Mouse (Mus musculus): ENCODE data around the gene Pcid2. TPM values are rescaled to one million over a fixed set of nuclear protein-coding genes. Genes with fewer than 3 reads are reported as not detected.
"Not testable (repeated sequence)": the region's sequence is repeated elsewhere in the genome, so short reads cannot be mapped to it uniquely, and the experiment has no call there.

Gene Pcid2
- polyA plus RNA-seq, 2 experiments: 10.9 to 12.3 TPM

- ATAC-seq (ENCODE audit: insufficient read depth) (peak; percentile 49), DNase-seq (ENCODE audit: low read depth in 3 of 3, low spot score in 3 of 3) (peak; percentile 76 to 82 (median 79))
- H3K27ac ChIP-seq: peak overlapping the region; percentile 92
- peak overlapping the region; percentile 96 for H3K4me2 ChIP-seq (ENCODE audit: low read depth)
- H3K9ac ChIP-seq (replicated peaks): peak overlapping the region; percentile 89
- no peaks in the 10 kb centered on the region for H3K27me3 ChIP-seq (ENCODE audit: control insufficient read depth, insufficient read depth, low read length)
- H3K9me3 ChIP-seq (ENCODE audit: control insufficient read depth, low read length): no peaks in the 10 kb centered on the region
- WGBS (ENCODE audit: insufficient replicate concordance): under 1% methylated on average over 45 of the region's 45 CpGs
- H3K4me3 ChIP-seq (ENCODE audit: insufficient read depth in 1 of 2, low read depth in 2 of 2, low read length in 2 of 2): peak overlapping the region; percentile 88 to 95
- H3K36me3 ChIP-seq (replicated peaks; ENCODE audit: control insufficient read depth, insufficient read depth, low read depth): peaks cover 2% of the 10 kb centered on the region; the same call in 1 of the 2 replicates
- peaks cover 25 to 31% of the 10 kb centered on the region in 2 experiments for H3K4me1 ChIP-seq (replicated peaks; ENCODE audit: control insufficient read depth in 2 of 2, insufficient read depth in 2 of 2, low read length in 1 of 2)
- TF ChIP-seq EP300 (IDR thresholded peaks at IDR 0.05; ENCODE audit: low read depth) (no peak), CTCF (IDR thresholded peaks at IDR 0.05; ENCODE audit: low read depth) (no peak)
These were observed 570 bp downstream of the Pcid2 start for GRCm38 (mm10) chr8:13104691-13105086.

DNA sequence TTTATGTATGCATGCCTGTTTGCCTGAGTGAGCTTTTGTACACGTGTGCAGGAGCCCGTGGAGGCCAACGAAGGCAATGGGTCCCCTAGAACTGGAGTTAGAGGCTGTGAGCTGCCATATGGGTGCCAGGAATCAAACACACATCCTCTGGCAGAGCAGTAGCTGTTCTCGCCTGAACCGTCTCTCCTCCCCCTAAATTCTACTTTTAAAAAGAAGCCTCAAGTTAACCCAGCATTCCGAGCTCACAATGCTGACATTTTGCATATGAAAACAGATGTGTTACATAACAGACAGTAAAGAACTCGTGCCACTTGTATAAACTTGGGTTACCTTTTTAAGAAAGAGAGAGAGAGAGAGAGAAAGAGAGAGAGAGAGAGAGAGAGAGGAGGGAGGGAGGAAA is 27.7 kb downstream of the Pcid2 start:
- H3K4me3 ChIP-seq (ENCODE audit: insufficient read depth in 1 of 2, low read depth in 2 of 2, low read length in 2 of 2): no peak overlapping the region
- H3K9me3 ChIP-seq (ENCODE audit: control insufficient read depth, low read length): no peaks in the 10 kb centered on the region
- no peak for ATAC-seq (ENCODE audit: insufficient read depth)
- H3K4me2 ChIP-seq (ENCODE audit: low read depth): no peak overlapping the region
- WGBS (ENCODE audit: insufficient replicate concordance): 74% methylated on average over 7 of the region's 7 CpGs
- H3K4me1 ChIP-seq (replicated peaks; ENCODE audit: control insufficient read depth in 2 of 2, insufficient read depth in 2 of 2, low read length in 1 of 2): peaks cover 0 to 4% of the 10 kb centered on the region in 2 experiments; a peak in 2 of 4 replicates
- no peaks in the 10 kb centered on the region for H3K27me3 ChIP-seq (ENCODE audit: control insufficient read depth, insufficient read depth, low read length)
- TF ChIP-seq EP300 (IDR thresholded peaks at IDR 0.05; ENCODE audit: low read depth) (no peak), CTCF (IDR thresholded peaks at IDR 0.05; ENCODE audit: low read depth) (no peak)
- no peak for DNase-seq (ENCODE audit: low read depth in 3 of 3, low spot score in 3 of 3)
- H3K9ac ChIP-seq (replicated peaks): no peak overlapping the region
- H3K27ac ChIP-seq: no peak overlapping the region
- peaks cover 23% of the 10 kb centered on the region for H3K36me3 ChIP-seq (replicated peaks; ENCODE audit: control insufficient read depth, insufficient read depth, low read depth)

DNA sequence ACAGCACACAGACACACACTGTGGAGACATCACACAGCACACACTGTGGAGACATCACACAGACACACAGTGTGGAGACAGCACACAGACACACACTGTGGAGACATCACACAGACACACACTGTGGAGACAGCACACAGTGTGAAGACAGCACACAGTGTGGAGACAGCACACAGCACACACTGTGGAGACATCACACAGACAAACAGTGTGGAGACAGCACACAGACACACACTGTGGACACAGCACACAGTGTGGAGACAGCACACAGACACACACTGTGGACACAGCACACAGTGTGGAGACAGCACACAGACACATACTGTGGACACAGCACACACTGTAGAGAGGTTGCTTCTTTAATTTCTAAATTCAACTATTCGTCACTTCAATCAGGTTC is 29.7 kb downstream of the Pcid2 start:
- not testable (repeated sequence) for H3K27ac ChIP-seq; H3K4me2 ChIP-seq (ENCODE audit: low read depth); H3K27me3 ChIP-seq (ENCODE audit: control insufficient read depth, insufficient read depth, low read length); H3K4me3 ChIP-seq (ENCODE audit: insufficient read depth in 1 of 2, low read depth in 2 of 2, low read length in 2 of 2); H3K9me3 ChIP-seq (ENCODE audit: control insufficient read depth, low read length); H3K4me1 ChIP-seq (replicated peaks; ENCODE audit: control insufficient read depth in 2 of 2, insufficient read depth in 2 of 2, low read length in 1 of 2); DNase-seq (ENCODE audit: low read depth in 3 of 3, low spot score in 3 of 3); ATAC-seq (ENCODE audit: insufficient read depth); H3K9ac ChIP-seq (replicated peaks)
- H3K36me3 ChIP-seq (replicated peaks; ENCODE audit: control insufficient read depth, insufficient read depth, low read depth): peaks cover 13% of the 10 kb centered on the region
- 88% methylated on average over 1 of the region's 1 CpGs for WGBS (ENCODE audit: insufficient replicate concordance)

DNA sequence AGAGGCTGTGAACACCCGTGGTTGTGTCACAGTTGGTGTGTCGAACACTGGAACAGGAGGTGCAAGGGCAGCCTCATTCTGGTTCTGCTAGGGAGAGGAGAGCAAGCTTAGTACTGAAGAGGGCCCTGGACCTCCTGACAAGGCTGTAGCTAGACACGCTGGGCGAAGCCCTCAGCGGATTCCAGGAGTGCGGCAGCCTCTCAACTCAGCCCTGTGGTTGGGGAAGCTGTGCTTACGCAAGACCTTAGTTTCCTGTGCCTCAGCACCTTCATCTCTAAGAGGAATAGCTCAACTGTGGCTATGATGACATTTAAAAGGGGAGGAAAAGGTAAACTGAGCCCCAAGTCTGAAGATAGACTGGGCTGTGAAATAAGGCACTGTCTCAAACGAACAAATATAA is 30.2 kb downstream of the Pcid2 start:
- no peak for TF ChIP-seq EP300 (IDR thresholded peaks at IDR 0.05; ENCODE audit: low read depth)
- no peak for TF ChIP-seq CTCF (IDR thresholded peaks at IDR 0.05; ENCODE audit: low read depth)
- Histone ChIP-seq H3K9ac (replicated peaks) (no peak overlapping the region), H3K36me3 (replicated peaks; ENCODE audit: control insufficient read depth, insufficient read depth, low read depth) (peaks cover 12% of the 10 kb centered on the region), H3K4me3 (ENCODE audit: insufficient read depth in 1 of 2, low read depth in 2 of 2, low read length in 2 of 2) (no peak overlapping the region), H3K27ac (no peak overlapping the region), H3K27me3 (ENCODE audit: control insufficient read depth, insufficient read depth, low read length) (no peaks in the 10 kb centered on the region), H3K9me3 (ENCODE audit: control insufficient read depth, low read length) (no peaks in the 10 kb centered on the region), H3K4me1 (replicated peaks; ENCODE audit: control insufficient read depth in 2 of 2, insufficient read depth in 2 of 2, low read length in 1 of 2) (peaks cover 0 to 4% of the 10 kb centered on the region in 2 experiments; a peak in 2 of 4 replicates), H3K4me2 (ENCODE audit: low read depth) (no peak overlapping the region)
- DNase-seq (ENCODE audit: low read depth in 3 of 3, low spot score in 3 of 3): no peak
- ATAC-seq (ENCODE audit: insufficient read depth): peak; percentile 33; the same call in 1 of the 2 replicates
- WGBS (ENCODE audit: insufficient replicate concordance): 67% methylated on average over 8 of the region's 8 CpGs

DNA sequence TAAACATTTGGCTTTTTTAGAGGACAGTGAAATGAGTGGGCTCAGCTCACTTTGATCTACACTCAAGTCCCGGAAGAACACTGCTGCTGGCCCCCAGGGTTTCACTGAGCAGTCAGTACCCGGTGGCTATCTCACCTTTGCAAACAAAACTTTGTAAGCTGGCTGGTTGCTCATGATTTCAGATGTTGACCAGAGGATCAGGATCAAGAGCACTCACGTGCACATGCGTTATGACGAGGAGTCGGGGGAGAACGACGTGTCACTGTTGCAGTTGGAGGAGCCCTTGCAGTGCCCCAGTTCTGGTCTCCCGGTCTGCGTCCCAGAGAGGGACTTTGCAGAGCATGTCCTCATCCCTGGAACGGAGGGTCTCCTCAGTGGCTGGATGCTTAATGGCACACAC is 32.0 kb downstream of the Pcid2 start:
- DNase-seq (ENCODE audit: low read depth in 3 of 3, low spot score in 3 of 3) (no peak), ATAC-seq (ENCODE audit: insufficient read depth) (no peak)
- Histone ChIP-seq H3K4me2 (ENCODE audit: low read depth) (no peak overlapping the region), H3K9me3 (ENCODE audit: control insufficient read depth, low read length) (no peaks in the 10 kb centered on the region), H3K4me1 (replicated peaks; ENCODE audit: control insufficient read depth in 2 of 2, insufficient read depth in 2 of 2, low read length in 1 of 2) (peaks cover 0 to 4% of the 10 kb centered on the region in 2 experiments; a peak in 2 of 4 replicates), H3K27ac (no peak overlapping the region), H3K9ac (replicated peaks) (no peak overlapping the region), H3K36me3 (replicated peaks; ENCODE audit: control insufficient read depth, insufficient read depth, low read depth) (no peaks in the 10 kb centered on the region; the same call in none of the 2 replicates), H3K27me3 (ENCODE audit: control insufficient read depth, insufficient read depth, low read length) (no peaks in the 10 kb centered on the region), H3K4me3 (ENCODE audit: insufficient read depth in 1 of 2, low read depth in 2 of 2, low read length in 2 of 2) (no peak overlapping the region)
- TF ChIP-seq CTCF (IDR thresholded peaks at IDR 0.05; ENCODE audit: low read depth) (no peak), EP300 (IDR thresholded peaks at IDR 0.05; ENCODE audit: low read depth) (no peak)
- 84% methylated on average over 11 of the region's 11 CpGs for WGBS (ENCODE audit: insufficient replicate concordance)
